Mouse (Mus musculus) WW6 (cell line): ENCODE measurements around the gene Gnrhr.

Experiments
- DNase-seq: peaks from one replicate; pipeline ENCODE4 v3.0.0-alpha.2; 2013; ENCODE audit warnings: low read depth, low spot score

Gene Gnrhr

DNA sequence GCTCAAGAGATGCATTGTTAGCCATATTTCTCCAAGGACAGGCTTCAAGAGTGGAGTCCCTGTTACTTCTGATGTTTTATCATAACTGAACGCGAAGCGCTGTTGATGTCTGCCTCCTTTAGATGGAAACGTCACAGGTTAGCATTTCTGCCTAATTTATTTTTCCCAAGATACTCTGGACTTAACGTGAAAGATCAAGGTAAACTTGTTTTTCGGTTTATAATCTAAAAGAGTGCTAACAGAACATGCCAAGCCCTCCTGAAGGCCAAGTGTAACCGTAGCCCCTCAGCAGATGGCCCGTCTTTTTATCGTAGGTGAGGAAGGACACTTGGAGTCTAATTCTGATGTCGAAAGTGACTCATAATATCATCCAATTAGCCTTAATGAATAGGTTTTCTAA, at the start of gene Gnrhr:
Gene Gnrhr, minus strand, starts transcription at position 101 of the 400 bp plus-strand sequence.
- no peak for DNase-seq

DNA sequence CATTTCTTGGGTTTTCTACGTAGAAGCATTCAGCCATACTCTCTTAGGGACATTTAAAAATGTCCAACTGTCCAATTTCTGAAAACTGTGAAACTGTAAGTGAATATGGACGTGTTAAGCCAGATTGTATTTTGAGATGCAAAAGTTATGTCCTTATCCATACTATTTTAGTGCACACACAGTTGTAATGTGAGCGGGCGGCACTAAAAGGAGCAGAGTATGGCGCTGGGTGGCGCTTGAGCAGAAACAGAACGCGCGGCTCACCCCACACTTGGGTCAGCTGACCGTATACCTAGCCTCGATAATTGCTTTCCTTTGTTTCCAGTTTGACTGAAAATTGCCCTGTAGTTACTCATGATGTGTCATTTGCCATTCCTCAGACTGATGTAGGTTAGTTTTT, 48.9 kb upstream of the Gnrhr start:
- DNase-seq, result no peak

DNA sequence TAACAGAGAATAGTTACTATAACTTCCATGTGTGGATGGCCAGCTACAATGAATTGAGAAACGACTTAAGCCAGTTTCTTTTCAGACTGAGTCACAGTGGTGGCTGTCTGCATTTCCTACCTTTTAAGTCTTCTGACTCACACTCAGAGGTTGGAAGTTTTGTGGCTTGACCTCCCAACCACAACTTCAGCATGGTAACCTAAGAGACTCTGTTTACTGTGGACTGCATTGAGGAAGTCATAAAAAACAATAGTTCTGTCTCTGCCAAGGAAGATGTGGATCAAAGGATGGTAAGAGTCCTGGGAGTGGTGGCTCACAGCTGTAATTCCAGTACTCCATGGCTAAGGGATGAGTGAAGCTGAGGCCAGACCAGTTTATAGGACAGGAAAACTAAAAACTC, 47.2 kb upstream of the Gnrhr start:
- no peak for DNase-seq

DNA sequence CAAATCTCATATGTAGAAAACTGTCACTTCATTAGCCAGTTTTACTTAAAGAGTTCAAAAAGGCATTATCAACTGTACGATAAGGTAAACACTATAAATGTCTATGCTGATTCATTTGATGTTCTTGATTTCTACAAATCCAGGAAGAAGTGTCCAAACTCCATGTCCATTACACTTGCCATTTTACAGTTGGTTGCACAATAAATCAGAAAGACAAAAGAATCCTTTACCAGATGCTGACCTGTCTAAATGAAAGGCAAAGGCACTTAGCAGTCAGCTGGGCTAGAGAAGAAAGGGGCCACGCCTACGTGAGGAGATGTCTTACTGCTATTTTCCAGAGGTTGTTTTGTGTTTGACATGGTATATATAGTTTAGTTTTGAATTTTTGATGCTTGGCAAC, 46.6 kb upstream of the Gnrhr start:
- DNase-seq, result no peak

DNA sequence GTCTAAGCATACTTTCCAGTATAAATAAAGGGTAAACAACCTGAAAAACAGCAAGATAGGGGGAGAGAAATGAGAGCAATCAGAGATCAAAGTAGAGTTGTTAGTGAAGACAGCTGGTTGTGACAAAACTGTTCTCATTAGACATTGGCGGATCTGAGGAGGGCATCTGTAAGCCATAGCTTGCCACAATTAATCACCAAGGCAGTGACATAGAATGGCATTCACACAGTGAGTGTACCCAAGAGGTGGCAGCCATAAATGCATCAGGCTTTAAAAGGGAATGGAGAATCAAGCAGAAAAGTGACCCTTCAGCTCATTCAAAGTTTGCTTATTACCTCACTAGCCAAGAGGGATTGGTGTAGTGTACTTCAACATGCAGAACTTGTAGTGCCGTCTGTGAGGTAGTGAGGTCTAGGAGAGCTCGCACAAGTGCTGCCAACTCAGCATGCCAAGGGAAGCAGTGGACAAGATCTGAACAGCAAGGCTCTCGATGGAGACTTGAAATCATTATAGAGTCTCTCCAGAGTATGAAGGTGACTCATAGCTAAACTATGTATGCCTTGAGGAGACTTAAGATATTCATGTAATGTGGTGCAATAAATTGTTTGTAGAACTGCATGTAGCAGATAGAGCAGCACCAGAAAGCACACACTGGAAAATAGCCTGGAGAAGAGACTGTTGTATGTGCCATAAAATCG, 29.6 kb upstream of the Gnrhr start:
- no peak for DNase-seq

DNA sequence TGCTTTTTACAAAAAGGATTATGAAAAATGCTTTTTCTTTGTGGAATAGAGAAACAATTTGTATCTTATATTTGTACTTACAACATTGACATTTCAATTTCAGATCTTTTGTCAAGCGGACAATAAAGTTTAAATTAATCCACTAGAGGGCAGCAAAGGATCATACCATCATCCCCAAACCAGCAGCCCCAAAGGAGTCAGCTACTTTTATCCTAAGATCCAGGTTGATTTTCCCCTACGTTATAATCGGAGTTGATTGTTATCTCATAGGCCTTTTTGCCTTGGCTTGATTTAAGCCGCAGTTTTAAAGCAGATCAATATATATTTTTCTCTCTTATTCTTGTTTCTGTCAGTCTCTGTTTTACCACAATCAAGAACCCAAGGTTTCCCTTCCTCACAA, 6.3 kb downstream of the Gnrhr start:
- no peak for DNase-seq

- DNase-seq, result no peak
Observed at GRCm38 (mm10) chr5:86190770-86191169, 6.9 kb downstream of the Gnrhr start.

- DNase-seq, result no peak
Observed at GRCm38 (mm10) chr5:86190290-86190689, 7.4 kb downstream of the Gnrhr start.

DNA sequence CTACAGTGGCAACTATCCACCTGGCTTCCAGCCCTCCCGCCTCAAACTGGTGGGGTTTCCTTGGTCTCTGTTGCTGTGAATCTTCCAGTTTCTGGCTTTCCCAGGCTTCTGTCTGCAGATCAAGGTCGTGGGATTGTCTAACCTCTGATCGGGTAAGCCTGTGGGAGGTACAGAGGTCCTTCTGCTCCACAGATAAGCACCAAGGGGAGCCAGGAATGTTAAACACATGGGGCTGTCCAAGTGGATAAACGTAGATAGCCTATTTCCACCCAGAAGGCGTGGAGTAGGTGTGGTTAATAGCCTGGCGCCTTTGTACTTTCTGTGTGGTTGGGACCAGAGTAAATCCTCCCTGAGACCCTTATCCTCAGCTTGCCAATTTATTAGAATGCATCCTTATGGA, 10.3 kb downstream of the Gnrhr start:
- no peak for DNase-seq

GRCm38 (mm10) chr5:86173778-86174177, 23.9 kb downstream of the Gnrhr start:
- no peak for DNase-seq

GRCm38 (mm10) chr5:86172449-86173161, 25.1 kb downstream of the Gnrhr start, which contains the start of gene Uba6:
Gene Uba6 (minus strand): TSS chr5:86172803.
- DNase-seq, result peak; percentile 96

GRCm38 (mm10) chr5:86172088-86172448, 25.6 kb downstream of the Gnrhr start:
- DNase-seq, result no peak
